Mouse (Mus musculus): ENCODE measurements around the gene Casq1.
"Not testable (repeated sequence)": the region's sequence is repeated elsewhere in the genome, so short reads cannot be mapped to it uniquely, and the experiment has no call there.

Casq1 gene

GRCm38 (mm10) chr1:172219451-172220406 lies at the start of gene Casq1:
TSS of gene Casq1 (minus strand) at chr1:172219868.
- no peak for DNase-seq (ENCODE audit: low spot score in 2 of 2)

- no peak for DNase-seq (ENCODE audit: low spot score in 2 of 2)
These were observed 41.9 kb upstream of the Casq1 start, which contains the start of gene Igsf8 for GRCm38 (mm10) chr1:172261477-172262078. TSS of gene Igsf8 (plus strand) at chr1:172261641.

GRCm38 (mm10) chr1:172258314-172258713 lies 38.6 kb upstream of the Casq1 start, which contains the start of gene Atp1a4:
TSS of gene Atp1a4 (minus strand) at chr1:172258414.
- DNase-seq (ENCODE audit: low spot score in 2 of 2) = no peak

DNA sequence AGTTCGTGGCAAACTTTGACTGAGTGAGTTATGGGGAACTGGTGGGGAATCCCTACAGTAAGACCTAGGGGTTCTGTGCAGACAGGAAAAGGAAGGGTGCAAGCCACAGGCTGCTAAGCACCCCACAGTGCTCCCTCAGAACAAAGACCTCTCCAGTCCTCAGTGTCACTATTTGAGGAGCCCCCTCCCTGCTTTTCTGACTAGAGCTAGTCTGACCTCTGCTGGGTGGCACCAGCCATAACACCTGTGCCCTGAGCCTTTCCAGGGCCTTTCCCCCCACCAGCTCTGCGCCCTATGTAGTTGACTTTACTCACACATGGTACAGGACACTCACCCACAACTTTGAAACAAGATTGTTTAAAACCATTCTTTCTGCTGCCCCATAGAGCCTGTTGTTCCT lies 28.0 kb upstream of the Casq1 start:
- DNase-seq (ENCODE audit: low spot score in 2 of 2) = no peak

GRCm38 (mm10) chr1:172247216-172247615 lies 27.5 kb upstream of the Casq1 start:
- DNase-seq (ENCODE audit: low spot score in 2 of 2) = peak in 1 of 2 experiments; percentile 16

DNA sequence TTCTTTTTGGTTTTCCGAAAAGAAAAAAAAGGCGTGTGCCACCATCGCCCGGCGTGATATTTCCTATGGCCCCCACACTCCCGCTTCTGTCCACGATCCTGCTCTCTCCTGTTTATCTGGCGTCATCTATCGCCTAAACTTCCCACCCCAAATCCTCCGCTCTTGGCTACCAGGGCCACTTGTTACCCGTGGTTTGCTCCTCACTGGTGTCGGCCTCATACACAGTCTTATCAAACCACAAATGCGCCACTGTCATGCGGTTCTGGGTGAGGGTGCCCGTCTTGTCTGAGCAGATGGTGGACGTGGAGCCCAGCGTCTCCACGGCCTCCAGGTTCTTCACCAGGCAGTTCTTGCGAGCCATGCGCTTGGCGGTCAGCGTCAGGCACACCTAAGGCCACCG lies 25.0 kb upstream of the Casq1 start:
- not testable (repeated sequence) for DNase-seq (ENCODE audit: low spot score in 2 of 2)

DNA sequence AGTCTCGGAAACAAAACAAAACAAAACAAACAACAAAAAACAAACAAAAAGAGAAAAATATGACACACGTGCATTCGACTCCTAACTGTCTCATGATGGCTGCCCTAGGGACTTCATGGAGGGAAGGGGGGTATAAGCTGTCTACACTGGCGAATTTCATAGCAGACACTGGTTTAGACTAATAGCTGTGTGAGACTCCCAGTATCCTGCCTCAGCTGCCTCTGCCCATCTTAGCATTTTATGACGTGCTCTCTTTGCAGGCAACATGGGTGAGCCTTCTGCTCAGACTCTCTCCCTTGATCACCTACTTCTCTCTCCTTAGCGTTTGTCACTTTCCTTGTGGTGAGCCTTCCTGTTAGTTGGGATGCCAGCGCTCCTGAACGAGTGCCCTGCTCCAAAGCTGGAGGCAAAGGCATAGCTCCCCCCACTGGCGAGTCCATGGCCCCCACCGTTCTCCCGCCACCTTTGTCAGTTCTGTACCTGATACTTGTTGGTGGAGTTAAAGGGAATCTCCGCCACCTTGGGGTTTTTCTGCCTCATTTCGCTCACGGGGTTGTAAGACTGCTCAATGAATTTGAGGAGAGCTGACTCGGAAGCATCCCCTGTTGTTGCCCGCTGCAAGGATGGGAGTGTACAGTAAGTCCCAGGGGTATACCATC lies 24.0 kb upstream of the Casq1 start:
- DNase-seq (ENCODE audit: low spot score in 2 of 2) = no peak

DNA sequence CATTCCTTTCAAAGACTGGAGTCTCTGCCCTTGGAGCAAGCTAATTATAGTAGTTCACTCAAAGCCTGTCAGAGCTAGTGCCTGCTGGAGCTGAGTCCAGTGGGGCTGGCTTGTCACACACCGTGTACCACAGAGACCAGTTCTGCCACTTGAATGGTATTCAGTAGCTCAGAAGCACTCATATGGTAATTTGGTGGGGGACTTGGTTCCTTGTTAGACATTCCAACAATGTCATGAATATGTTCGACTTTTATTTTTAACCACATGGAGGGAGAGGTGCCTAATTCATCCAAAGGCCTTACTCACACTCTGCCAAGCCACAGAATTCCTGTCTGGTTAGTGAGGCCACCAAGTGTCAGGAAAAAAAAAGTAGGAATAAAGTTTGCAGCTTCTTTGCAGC lies 22.7 kb upstream of the Casq1 start:
- no peak for DNase-seq (ENCODE audit: low spot score in 2 of 2)

DNA sequence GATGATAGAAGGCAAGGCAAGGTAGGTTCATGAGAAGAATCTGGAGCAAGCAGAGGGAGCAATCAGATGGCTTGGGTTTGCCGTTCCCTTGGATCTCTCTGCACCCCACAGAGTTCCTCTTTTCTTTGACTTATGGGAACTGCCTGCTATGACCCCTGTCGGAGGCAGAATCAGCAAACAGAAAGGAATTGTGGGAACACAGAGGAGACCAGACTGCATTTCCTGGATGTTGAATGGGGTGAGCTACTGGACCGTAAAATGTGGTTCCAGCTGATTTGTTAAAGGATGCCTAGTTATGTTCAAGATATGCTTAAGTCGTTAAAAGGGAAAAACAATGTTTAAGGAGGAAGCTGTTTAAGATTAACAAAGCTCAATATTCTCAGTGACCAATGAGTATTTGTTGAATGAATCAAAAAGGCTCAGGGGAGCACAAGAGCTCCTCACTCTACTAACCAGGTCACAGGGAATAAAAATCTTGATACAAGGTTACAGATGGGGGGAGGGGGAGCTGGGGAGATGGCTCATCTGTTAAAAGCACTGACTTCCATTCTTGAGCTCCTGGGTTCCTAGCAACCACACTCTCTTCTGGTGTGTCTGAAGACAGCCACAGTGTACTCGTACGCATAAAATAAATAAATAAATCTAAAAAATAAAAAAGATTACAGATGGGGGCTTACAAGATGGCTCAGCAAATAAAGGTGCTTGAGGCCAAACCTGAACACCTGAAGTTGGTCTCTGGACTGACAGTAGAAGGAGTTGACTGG lies 21.5 kb upstream of the Casq1 start:
- DNase-seq (ENCODE audit: low spot score in 2 of 2) = no peak

GRCm38 (mm10) chr1:172229215-172229614 lies 9.5 kb upstream of the Casq1 start:
- no peak for DNase-seq (ENCODE audit: low spot score in 2 of 2)

DNA sequence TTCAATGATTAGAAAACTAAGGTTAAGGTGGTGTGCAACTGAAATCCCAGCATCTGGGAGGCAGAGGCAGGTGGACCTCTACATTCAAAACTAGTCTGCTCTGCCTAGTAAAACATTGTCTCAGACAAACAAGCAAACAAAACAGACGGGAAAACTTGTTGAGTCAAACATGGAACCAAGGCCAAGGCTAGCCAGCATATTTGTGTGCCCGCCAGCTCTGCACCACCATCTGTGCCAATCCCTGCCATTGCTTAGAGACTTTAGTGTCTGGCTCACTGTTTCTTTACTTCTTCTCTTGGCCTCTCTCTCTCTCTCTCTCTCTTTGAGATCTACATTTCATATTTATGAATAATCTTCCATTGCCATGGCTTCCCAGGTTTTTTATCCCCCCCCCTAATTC lies 8.5 kb upstream of the Casq1 start:
- no peak for DNase-seq (ENCODE audit: low spot score in 2 of 2)

DNA sequence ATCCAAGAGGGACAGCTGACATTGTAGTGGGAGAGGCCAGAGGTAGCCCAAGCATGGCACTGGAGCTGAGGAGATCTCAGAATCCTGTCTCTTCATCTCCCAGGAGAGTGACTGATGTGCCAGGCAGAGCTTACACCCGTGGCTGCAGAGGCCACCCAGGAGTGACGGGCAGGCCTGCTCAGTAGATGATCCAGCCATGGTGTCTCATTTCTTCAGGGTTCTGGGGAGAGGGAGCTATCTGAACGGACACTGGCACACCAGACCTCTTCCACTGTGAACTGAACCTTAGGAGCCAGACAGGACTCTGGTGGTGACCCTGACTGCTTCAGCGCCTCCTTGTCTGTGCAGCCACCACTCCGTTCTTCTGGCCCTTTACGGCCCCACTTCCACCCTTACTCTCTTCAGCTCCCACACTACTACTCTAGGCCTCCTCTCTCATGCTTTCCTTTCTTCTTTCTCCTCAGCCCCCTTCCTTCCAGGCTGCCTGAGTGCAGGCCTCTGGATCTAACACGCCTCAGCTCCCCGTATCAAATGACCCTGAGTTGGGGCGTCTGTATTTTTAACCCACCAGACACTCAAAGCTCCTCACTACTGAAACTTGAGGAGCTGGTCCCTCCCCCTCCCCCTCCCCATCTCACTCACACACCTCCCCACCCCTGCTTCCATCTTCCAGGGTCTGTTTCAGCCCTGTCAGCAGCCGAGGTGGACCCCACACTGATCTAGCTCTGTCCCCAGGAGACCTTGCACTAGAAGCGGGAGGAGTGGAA lies 1.8 kb upstream of the Casq1 start:
- no peak for DNase-seq (ENCODE audit: low spot score in 2 of 2)

GRCm38 (mm10) chr1:172220414-172220813 lies 746 bp upstream of the Casq1 start:
- no peak for DNase-seq (ENCODE audit: low spot score in 2 of 2)

GRCm38 (mm10) chr1:172218164-172218910 lies 1.3 kb downstream of the Casq1 start:
- DNase-seq (ENCODE audit: low spot score in 2 of 2) = no peak

- peak; percentile 80 to 82 for DNase-seq (ENCODE audit: low spot score in 2 of 2)
These were observed 2.5 kb downstream of the Casq1 start for GRCm38 (mm10) chr1:172217148-172217547.

DNA sequence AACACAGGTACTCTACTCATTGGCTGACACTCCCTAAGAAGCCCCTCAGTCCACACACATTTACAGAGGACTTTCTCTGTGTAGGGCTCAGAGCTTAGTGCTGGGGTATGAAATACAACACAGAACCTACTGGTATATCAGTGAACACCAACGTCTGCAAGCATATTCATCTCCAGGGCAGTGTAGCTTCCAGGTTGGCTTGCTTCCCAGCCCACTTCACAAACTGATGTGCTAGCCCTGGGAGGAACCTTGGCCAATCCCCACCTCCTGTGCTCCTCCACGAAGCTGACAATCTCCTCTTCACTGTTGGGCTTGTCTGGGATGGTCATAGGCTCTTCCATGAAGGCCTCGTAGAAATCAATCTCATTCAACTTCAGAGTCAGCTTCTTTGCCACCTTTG lies 4.9 kb downstream of the Casq1 start:
- DNase-seq (ENCODE audit: low spot score in 2 of 2) = no peak

DNA sequence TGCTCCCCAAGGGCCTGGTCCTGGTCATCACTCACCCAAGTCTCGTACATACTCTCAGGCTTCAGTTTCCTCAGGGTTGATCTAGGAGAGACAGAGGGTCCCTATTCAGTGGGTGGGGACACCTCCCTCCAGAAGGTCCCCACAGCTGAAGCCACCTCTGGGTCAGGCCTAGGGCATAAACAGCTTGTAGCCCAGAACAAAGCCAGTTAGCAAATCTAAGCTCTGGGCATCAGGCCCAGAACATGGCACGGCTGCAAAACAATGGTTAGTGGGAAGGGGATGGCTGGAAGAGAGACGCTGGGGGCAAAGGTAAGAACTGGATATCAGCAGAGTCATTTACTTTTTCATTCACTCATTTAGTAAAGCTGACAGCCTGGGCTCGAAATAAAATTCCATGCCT lies 5.9 kb downstream of the Casq1 start:
- DNase-seq (ENCODE audit: low spot score in 2 of 2) = no peak

DNA sequence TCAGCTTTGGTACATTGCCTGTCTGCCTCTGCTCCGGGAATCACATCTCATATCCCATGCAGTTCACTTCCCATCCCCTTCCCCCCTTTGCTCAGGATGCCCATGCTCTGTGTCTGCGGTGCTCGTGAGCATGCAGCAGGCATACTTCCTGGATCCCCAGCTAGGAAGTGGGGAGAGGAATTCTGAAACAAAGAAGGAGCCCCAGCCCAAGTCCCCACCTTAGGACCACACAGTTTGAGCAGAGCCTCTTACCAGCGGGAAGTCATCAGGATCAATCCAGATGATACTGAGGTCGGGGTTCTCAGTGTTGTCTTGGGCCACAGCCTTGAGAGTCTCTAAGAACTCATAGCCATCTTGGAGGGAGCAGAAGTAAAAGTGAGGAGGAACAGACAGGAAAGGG lies 6.9 kb downstream of the Casq1 start:
- no peak for DNase-seq (ENCODE audit: low spot score in 2 of 2)

DNA sequence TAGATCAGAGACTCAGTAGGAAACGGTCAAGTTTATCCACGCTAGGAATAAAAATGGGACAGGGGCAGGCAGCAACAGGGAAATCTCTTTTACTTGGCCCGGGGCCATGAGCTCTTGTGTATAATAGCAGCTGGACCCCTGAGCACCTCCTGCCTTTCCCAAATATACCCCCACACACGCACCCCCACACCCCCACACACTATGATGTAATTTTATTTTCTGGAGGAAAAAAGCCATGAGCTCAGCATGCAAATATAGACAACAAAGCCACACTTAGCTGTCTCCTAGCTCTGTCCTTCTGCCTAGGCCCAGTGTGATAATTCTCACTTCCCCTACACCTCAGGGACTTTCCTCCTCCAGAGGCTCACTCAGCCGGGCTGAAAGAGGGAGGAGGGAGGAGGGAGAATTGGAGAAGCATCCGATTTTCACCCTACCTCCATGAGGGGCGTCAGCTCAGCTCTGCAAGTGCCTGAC lies 12.5 kb downstream of the Casq1 start:
- no peak for DNase-seq (ENCODE audit: low spot score in 2 of 2)

Measured in right cerebral cortex, postnatal 36 days (tissue).